Mouse (Mus musculus) forebrain, embryonic 15.5 days (tissue): ENCODE measurements at regions not wholly inside any gene's neighbourhood (a gene's known extent, or its start where the extent isn't known, plus 50 kb on each side); places are given as distances from the start of the nearest gene placed in this dataset.

Experiments used
- ATAC-seq: fragments of 200-750 bp; cut with Nextera tagmentation; replicated peaks from 2 replicates; pipeline ENCODE4 v1.8.0; 2017; ENCODE audit warnings: mild to moderate bottlenecking, moderate TSS enrichment, moderate library complexity
- H3K27ac ChIP-seq: fragments of 300-500 bp; sonication (generic); replicated peaks from 2 replicates; pipeline ENCODE4 v1.5.1; 2015; ENCODE audit warnings: mild to moderate bottlenecking, inconsistent platforms
- H3K27me3 ChIP-seq: fragments of 300-500 bp; sonication (generic); 2 replicates; pipeline ENCODE4 v1.6.1; 2015; ENCODE audit warnings: inconsistent platforms
- H3K36me3 ChIP-seq: fragments of 300-500 bp; sonication (generic); 2 replicates; pipeline ENCODE4 v1.6.1; 2015; ENCODE audit warnings: mild to moderate bottlenecking, inconsistent platforms
- H3K4me1 ChIP-seq: fragments of 300-500 bp; sonication (generic); 2 replicates; pipeline ENCODE4 v1.6.1; 2015; ENCODE audit warnings: inconsistent platforms
- H3K4me2 ChIP-seq: fragments of 300-500 bp; sonication (generic); replicated peaks from 2 replicates; pipeline ENCODE4 v1.6.1; 2015; ENCODE audit warnings: mild to moderate bottlenecking, inconsistent platforms
- H3K4me3 ChIP-seq: fragments of 300-500 bp; sonication (generic); 2 replicates; pipeline ENCODE4 v1.5.1; 2015; ENCODE audit warnings: mild to moderate bottlenecking, inconsistent platforms
- H3K9ac ChIP-seq: fragments of 300-500 bp; sonication (generic); replicated peaks from 2 replicates; pipeline ENCODE4 v1.6.1; 2015; ENCODE audit warnings: mild to moderate bottlenecking, inconsistent platforms
- H3K9me3 ChIP-seq: fragments of 300-500 bp; sonication (generic); 2 replicates; pipeline ENCODE4 v1.6.1; 2016; ENCODE audit warnings: inconsistent platforms
- WGBS: fragments of 180-500 bp; shearing (Covaris S2); methylation state at CpG from one replicate; pipeline ENCODE4 v1.1.7; 2015; ENCODE audit warnings: mixed read lengths; 5-methylcytosine and 5-hydroxymethylcytosine counted together

DNA sequence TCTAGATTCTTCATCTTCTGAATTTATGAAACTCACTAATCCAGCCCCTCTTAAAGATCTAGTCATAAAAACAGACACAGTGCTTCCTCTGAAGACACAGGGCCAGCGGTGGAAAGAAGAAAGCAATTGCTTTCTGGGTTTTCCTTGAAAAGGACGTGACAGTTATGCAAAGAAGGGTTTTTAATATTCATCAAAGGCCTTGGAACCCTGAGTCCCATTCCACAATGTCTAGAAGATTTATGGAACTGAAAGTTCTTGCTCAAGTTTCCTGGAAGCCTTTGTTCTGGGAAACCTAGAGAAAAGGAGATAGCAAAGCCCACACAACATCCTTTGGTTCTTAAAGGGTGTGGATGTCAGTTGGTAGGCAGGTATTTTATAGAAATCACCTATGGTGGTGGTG lies 346.0 kb downstream of the Gm45692 start:
- WGBS = 63% methylated on average over 2 of the region's 2 CpGs
- Histone ChIP-seq H3K4me1 (no peaks in the 10 kb centered on the region), H3K36me3 (no peaks in the 10 kb centered on the region), H3K27me3 (peaks cover 24% of the 10 kb centered on the region), H3K27ac (no peak overlapping the region), H3K4me2 (no peak overlapping the region), H3K9ac (no peak overlapping the region), H3K9me3 (no peaks in the 10 kb centered on the region), H3K4me3 (no peak overlapping the region)
- no peak for ATAC-seq

DNA sequence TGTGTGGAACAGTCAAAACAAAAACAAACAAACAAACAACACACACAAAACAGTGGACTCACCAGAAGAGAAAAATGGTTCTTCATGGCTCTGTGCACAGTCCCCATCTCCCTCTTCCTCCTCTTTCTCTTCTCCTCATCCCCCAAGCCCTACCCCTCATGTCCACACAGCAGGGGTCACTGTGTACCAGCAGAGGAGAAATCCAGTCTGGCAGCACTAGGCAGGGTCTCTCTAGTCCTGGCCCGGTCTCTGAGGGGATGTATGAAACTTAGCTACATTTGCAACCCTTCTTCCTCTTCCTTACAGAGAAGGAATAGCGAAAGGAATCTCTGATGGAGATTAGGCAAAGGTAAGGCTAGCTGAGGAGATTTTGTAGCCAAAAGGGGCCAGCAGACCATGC lies 349.1 kb downstream of the Gm45692 start:
- Histone ChIP-seq H3K36me3 (no peaks in the 10 kb centered on the region), H3K27ac (no peak overlapping the region), H3K4me2 (no peak overlapping the region), H3K4me1 (peaks cover 11% of the 10 kb centered on the region), H3K27me3 (peaks cover 37% of the 10 kb centered on the region), H3K4me3 (no peak overlapping the region), H3K9me3 (no peaks in the 10 kb centered on the region), H3K9ac (no peak overlapping the region)
- no peak for ATAC-seq
- WGBS = 84% methylated on average over 2 of the region's 2 CpGs

DNA sequence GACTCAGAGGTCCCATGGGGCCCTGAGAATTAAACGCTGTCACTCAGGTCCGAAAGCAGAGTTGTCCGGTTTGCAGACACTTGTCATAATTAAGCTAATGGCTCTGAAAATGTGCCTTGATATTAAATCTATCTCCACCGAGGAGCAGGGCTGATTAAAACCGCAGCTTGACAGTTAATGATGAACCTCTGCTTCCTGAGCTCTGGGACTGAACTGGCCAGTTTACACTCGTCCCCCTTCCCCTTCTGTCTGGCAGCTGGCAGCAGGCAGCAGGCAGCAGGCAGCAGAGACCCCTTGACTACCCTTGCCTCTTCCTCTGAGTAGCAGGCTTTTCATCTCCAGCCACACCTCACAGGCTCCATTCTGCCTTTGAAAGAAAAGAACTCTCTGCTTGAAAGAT lies 350.4 kb downstream of the Gm45692 start:
- no peak for ATAC-seq
- Histone ChIP-seq H3K27ac (no peak overlapping the region), H3K4me1 (peaks cover 11% of the 10 kb centered on the region), H3K9ac (no peak overlapping the region), H3K4me3 (no peak overlapping the region), H3K4me2 (no peak overlapping the region), H3K27me3 (peaks cover 44% of the 10 kb centered on the region), H3K36me3 (no peaks in the 10 kb centered on the region), H3K9me3 (no peaks in the 10 kb centered on the region)
- 56% methylated on average over 6 of the region's 6 CpGs for WGBS

DNA sequence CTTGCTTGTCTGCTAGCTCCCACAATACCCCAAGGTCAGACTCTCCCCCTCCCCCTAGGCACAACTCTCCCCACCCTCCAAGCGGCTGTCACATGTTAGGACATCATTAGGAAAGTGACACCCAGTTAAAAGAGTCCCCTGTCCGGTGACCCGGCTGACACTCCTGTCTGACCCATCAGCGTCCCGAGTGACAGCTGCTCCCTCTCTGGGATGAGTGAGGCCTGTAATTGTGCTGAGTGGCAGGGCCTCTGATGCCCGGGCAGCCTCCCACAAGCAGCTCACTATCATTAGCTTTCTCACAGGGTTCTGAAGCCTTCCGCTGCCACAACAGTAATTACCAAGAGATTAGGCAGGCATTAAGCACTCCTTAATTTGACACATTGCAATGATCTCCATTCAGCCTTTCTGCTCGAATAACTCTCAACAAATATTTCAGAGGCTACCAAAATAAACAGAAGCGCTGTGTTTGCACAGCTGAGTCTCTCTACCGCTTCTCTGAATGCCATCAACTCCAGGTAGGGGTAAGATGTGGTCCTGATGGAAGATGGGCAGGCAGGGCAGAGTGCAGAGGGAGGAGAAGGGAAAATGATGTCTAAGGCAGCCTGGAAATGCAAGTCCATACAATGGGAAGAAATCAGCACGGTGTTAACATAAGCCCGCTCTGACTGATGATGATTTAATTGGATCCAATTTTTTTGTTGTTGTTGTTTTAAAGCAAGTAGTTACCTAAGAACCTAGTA lies 352.6 kb downstream of the Gm45692 start:
- WGBS = 3% methylated on average over 12 of the region's 12 CpGs
- Histone ChIP-seq H3K4me3 (no peak overlapping the region), H3K9ac (no peak overlapping the region), H3K27me3 (peaks cover 52% of the 10 kb centered on the region), H3K9me3 (no peaks in the 10 kb centered on the region), H3K4me1 (peaks cover 11% of the 10 kb centered on the region), H3K36me3 (no peaks in the 10 kb centered on the region), H3K4me2 (no peak overlapping the region), H3K27ac (0 out of 2 replicates have a peak overlapping the region, but pooled peaks have one; percentile 31)
- peak; percentile 86 for ATAC-seq

DNA sequence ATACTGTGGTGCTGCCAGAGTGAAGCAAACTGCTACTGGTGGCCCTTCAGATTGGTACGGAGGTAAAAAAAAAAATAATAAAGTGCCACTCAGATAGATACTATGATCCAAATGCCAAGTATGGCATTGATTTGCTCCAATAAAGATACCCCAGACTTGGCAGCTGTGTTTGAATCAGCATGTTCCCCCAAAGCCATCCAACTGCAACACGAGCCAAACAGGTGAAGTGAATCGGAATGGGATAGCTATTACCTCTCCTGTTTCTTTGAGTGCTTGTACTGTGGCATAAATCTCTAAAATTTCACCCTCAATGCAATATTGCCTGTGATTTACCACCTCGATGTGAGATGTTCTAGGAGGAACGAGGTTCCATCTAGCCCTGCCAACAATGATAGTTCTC lies 365.4 kb downstream of the Gm45692 start:
- H3K27ac ChIP-seq = no peak overlapping the region
- H3K9ac ChIP-seq = no peak overlapping the region
- H3K4me3 ChIP-seq = no peak overlapping the region
- WGBS = 88% methylated on average over 5 of the region's 5 CpGs
- no peaks in the 10 kb centered on the region for H3K9me3 ChIP-seq
- peaks cover 17% of the 10 kb centered on the region for H3K4me1 ChIP-seq
- H3K4me2 ChIP-seq = no peak overlapping the region
- no peak for ATAC-seq
- no peaks in the 10 kb centered on the region for H3K27me3 ChIP-seq
- H3K36me3 ChIP-seq = no peaks in the 10 kb centered on the region

DNA sequence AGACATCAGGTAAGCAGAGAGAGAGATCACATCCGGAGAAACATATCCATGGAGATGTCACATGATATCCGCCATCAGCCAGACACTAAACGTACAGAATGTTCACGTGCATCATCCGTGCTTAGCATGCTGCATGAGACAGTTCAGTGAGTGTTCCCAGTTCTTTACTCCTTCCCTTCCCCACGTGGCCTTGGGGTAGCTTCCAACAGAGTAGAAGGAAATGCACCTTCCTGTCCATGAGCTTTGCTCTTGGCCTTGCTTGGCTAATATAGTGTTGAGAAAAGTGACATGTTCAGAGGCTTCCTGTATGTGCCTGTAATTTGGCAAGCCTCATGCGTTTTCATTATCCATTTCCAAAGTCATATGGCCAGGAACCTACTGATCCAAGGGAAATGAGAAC lies 368.5 kb downstream of the Gm45692 start:
- H3K27me3 ChIP-seq = no peaks in the 10 kb centered on the region
- H3K4me1 ChIP-seq = peaks cover 17% of the 10 kb centered on the region
- H3K4me3 ChIP-seq = no peak overlapping the region
- H3K27ac ChIP-seq = no peak overlapping the region
- 83% methylated on average over 7 of the region's 7 CpGs for WGBS
- ATAC-seq = no peak
- no peak overlapping the region for H3K9ac ChIP-seq
- no peaks in the 10 kb centered on the region for H3K9me3 ChIP-seq
- H3K36me3 ChIP-seq = no peaks in the 10 kb centered on the region
- H3K4me2 ChIP-seq = no peak overlapping the region

DNA sequence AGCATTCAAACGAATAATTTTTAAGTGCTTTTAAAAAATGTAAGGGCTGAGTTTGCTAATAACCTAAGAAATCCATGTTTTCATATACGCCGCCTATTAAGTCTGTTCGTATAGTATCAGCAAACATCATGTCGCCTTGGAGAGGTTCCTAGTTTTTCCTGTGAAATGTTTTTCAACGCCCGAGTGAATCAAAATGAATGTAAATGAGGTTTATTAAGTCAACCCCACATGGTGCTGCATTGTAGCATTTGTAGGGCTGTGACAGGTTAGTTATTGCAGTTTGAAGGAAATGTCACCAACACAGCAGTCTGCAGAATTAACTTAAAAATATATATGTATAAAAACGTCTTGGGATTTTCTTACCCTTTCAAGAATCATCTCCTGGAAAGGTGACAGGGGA lies 369.3 kb downstream of the Gm45692 start:
- no peaks in the 10 kb centered on the region for H3K27me3 ChIP-seq
- no peak overlapping the region for H3K9ac ChIP-seq
- 29% methylated on average over 8 of the region's 8 CpGs for WGBS
- ATAC-seq = peak; percentile 58
- H3K4me1 ChIP-seq = peaks cover 17% of the 10 kb centered on the region
- H3K4me2 ChIP-seq = no peak overlapping the region
- H3K4me3 ChIP-seq = no peak overlapping the region
- no peaks in the 10 kb centered on the region for H3K36me3 ChIP-seq
- peak overlapping the region; percentile 24; the same call in 1 of the 2 replicates for H3K27ac ChIP-seq
- H3K9me3 ChIP-seq = no peaks in the 10 kb centered on the region

DNA sequence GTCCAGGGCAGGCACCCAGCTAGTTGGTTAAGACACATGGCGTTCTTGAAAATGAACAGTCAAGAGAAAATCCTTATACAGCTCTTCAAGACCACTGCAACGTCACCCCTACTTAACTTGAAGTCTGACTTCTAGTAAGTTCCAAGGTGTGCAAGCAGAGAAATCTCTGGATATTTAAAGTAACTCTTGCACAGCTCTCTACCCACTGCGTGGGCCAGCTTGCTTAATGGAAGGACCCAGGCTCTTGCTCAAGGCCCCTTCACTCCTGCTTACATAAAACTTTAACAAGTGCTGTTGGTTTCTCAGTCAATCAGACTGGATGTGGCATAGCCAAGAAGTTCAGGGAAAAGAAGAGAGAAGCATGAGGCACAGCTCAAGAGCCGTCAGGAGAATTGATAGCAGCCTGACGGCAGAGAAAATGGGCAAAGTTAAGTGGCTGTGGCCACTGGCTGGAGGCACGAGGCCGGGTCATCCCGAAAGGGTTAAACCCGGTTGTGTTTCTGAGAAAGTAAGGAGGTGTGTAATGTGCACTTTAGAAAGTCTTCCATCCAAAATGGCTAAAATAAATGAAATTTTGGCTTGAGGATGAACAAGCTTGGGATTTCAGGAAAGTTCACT lies 382.0 kb downstream of the Gm45692 start:
- no peaks in the 10 kb centered on the region for H3K4me1 ChIP-seq
- no peak overlapping the region for H3K4me3 ChIP-seq
- H3K36me3 ChIP-seq = no peaks in the 10 kb centered on the region
- no peak overlapping the region for H3K9ac ChIP-seq
- no peak overlapping the region for H3K4me2 ChIP-seq
- no peak for ATAC-seq
- 91% methylated on average over 9 of the region's 9 CpGs for WGBS
- H3K9me3 ChIP-seq = no peaks in the 10 kb centered on the region
- H3K27ac ChIP-seq = no peak overlapping the region
- no peaks in the 10 kb centered on the region for H3K27me3 ChIP-seq

DNA sequence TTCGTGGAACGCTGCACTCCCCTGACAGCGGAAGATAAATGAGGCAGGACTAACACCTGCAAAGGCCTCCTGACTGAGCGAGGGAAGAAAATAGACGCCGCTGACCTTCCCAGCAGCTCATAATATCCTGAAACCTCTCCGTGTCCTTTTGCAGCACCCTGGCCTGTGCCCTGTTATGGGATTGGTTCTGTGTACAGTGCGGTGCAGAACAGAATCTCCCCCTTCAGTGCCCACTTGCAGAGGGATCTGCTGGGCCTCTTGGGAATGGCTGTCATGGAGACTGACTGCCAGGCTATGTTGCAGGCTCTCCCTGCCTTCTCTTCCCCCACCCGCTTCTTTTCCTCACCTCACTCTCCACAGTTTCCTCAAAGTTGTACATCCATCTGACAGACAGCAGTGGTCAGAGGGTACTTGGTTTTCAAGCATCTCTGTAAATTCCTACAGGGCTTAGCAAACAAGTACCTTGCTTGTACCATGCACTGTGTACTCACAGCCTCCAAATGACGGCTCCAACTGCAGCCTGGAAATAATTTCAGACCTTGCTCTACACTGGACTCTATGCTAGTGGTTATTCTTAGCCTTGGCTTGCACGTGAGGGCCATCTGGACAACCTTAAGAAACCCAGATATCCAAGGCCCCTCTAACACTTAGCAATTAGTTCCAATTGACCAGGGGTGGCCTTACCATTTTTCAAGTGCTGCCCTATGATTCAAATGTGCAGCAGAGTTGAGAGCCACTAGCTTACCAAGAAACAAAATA lies 382.7 kb downstream of the Gm45692 start:
- H3K27me3 ChIP-seq = no peaks in the 10 kb centered on the region
- no peak overlapping the region for H3K27ac ChIP-seq
- no peaks in the 10 kb centered on the region for H3K9me3 ChIP-seq
- H3K4me3 ChIP-seq = no peak overlapping the region
- no peaks in the 10 kb centered on the region for H3K4me1 ChIP-seq
- 88% methylated on average over 11 of the region's 11 CpGs for WGBS
- H3K9ac ChIP-seq = no peak overlapping the region
- ATAC-seq = no peak
- no peaks in the 10 kb centered on the region for H3K36me3 ChIP-seq
- no peak overlapping the region for H3K4me2 ChIP-seq

DNA sequence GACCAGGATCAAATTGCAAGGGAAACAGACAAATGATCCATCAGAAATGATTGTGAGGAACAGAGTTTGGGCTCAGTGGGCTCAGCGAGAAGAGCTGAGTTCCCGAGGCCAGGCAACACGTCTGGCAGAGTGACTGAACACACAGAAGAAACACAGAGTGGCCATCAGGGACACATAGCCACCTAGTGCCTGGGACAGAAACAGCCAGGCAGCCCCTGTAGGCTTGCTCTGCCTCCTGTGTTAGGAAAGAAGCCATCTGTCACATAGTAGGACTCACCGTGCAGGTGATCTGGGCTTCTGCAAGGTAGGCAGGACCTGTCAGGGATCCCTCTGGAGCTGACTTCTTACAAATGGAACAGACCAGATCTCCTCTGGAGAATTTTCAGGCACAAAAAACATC lies 383.4 kb downstream of the Gm45692 start:
- WGBS = 58% methylated on average over 4 of the region's 4 CpGs
- Histone ChIP-seq H3K9ac (no peak overlapping the region), H3K9me3 (no peaks in the 10 kb centered on the region), H3K4me3 (no peak overlapping the region), H3K27me3 (no peaks in the 10 kb centered on the region), H3K4me2 (no peak overlapping the region), H3K4me1 (peaks cover 4% of the 10 kb centered on the region; the same call in 1 of the 2 replicates), H3K27ac (no peak overlapping the region), H3K36me3 (no peaks in the 10 kb centered on the region)
- ATAC-seq = no peak

DNA sequence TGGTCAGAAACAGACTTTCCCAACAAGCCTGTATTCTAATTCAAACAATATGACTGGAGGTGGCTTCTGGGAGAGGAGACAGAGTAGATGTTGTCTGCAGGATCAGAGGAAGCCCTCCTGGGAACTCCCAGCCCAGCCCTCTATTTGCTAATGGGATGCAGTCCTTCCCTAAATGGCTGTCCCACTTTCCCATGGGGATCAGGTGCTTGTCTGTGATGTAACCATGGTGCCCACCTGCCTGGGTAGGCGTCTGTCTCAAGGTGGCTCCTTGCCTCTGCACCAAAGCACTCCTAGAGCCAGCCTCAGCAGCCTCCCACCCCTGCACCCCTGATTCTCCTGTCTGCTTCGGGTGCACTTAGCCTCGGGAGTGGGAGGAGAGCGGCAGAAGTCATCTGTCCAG lies 384.6 kb downstream of the Gm45692 start:
- Histone ChIP-seq H3K36me3 (no peaks in the 10 kb centered on the region), H3K27me3 (no peaks in the 10 kb centered on the region), H3K4me1 (peaks cover 8% of the 10 kb centered on the region), H3K4me2 (no peak overlapping the region), H3K9ac (no peak overlapping the region), H3K27ac (no peak overlapping the region), H3K9me3 (no peaks in the 10 kb centered on the region), H3K4me3 (no peak overlapping the region)
- WGBS = 72% methylated on average over 4 of the region's 4 CpGs
- no peak for ATAC-seq

DNA sequence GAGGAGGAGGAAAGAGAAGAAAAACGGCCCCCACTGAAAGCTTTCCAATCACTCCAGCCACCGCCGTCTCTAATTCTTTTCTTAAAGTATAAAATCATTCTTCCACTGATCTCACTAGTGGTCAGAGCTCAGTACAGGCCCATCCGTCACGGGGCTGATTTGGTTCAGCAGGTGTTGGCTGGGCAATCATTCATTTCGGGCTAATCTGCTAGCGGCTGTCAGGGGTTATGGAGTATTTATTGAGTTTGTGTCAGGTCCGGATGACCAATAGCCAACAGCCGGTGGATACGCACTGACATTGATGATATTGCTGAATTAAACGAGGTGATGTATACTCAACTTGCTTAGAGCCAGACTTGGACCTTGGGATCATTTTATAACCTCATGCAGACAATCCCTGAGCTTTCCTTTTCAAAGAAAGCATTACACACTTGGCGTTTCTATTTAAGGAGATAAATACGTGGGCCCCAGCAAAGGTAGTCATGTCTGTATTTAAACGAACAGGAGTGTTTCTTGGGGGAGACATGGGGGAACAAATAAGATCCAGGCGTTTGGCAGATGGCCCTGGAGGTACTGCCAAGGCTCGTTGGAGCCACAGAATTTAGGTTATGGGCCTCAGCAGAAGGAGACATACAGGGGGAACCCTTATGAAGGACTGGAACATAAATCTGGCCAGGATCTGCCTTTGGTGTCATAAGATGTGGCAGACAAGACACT lies 385.1 kb downstream of the Gm45692 start:
- H3K27me3 ChIP-seq = no peaks in the 10 kb centered on the region
- WGBS = 75% methylated on average over 16 of the region's 16 CpGs
- H3K36me3 ChIP-seq = no peaks in the 10 kb centered on the region
- H3K9ac ChIP-seq = no peak overlapping the region
- no peak overlapping the region for H3K27ac ChIP-seq
- H3K9me3 ChIP-seq = no peaks in the 10 kb centered on the region
- ATAC-seq = no peak
- H3K4me2 ChIP-seq = no peak overlapping the region
- H3K4me1 ChIP-seq = peaks cover 8% of the 10 kb centered on the region
- H3K4me3 ChIP-seq = no peak overlapping the region
